Mouse (Mus musculus) heart, embryonic 14.5 days (tissue): ENCODE data around the gene Pbxip1. TPM values are rescaled to one million over a fixed set of nuclear protein-coding genes. Genes with fewer than 3 reads are reported as not detected.

Experiments used
- ATAC-seq: fragments of 200-750 bp; cut with Nextera tagmentation; 2 replicates; pipeline ENCODE4 v1.8.0; 2017; ENCODE audit warnings: low read depth, moderate TSS enrichment; ENCODE audit not compliant: insufficient number of reproducible peaks, insufficient read depth, low FRiP score
- H3K27ac ChIP-seq, 2 experiments: fragments of 200-500 bp in 1 of 2; fragments of 300-500 bp in 1 of 2; sonication (generic) in 1 of 2; replicated peaks in 1 of 2; 2 replicates each; pipeline ENCODE4 v1.5.1; 2012 to 2014; ENCODE audit warnings: low read depth in 2 of 2, low read length in 2 of 2, control low read depth in 1 of 2, mild to moderate bottlenecking in 1 of 2, mixed read lengths in 1 of 2; ENCODE audit not compliant: control insufficient read depth in 1 of 2, insufficient read depth in 1 of 2
- H3K27me3 ChIP-seq: fragments of 300-500 bp; sonication (generic); 2 replicates; pipeline ENCODE4 v1.6.1; 2014; ENCODE audit warnings: mild to moderate bottlenecking, low read length, control low read depth; ENCODE audit not compliant: control insufficient read depth, insufficient read depth
- H3K36me3 ChIP-seq: fragments of 300-500 bp; sonication (generic); 2 replicates; pipeline ENCODE4 v1.6.1; 2014; ENCODE audit warnings: mild to moderate bottlenecking, control low read depth, low read length, mixed read lengths; ENCODE audit not compliant: control insufficient read depth, insufficient read depth
- H3K4me1 ChIP-seq, 2 experiments: fragments of 200-500 bp in 1 of 2; fragments of 300-500 bp in 1 of 2; sonication (generic) in 1 of 2; 2 replicates each; pipeline ENCODE4 v1.6.1; 2012 to 2014; ENCODE audit warnings: low read length in 2 of 2, control low read depth in 1 of 2, mixed read lengths in 1 of 2; ENCODE audit not compliant: control insufficient read depth in 2 of 2, insufficient read depth in 2 of 2
- H3K4me2 ChIP-seq: fragments of 300-500 bp; sonication (generic); 2 replicates; pipeline ENCODE4 v1.6.1; 2014; ENCODE audit warnings: mild to moderate bottlenecking, low read length
- H3K4me3 ChIP-seq, 2 experiments: fragments of 200-500 bp in 1 of 2; fragments of 300-500 bp in 1 of 2; sonication (generic) in 1 of 2; 2 replicates each; pipeline ENCODE4 v1.5.1; 2012 to 2014; ENCODE audit warnings: low read length in 2 of 2, mild to moderate bottlenecking in 2 of 2, control low read depth in 1 of 2, low read depth in 1 of 2, moderate library complexity in 1 of 2; ENCODE audit not compliant: control insufficient read depth in 1 of 2, insufficient read depth in 1 of 2
- H3K9ac ChIP-seq: fragments of 300-500 bp; sonication (generic); 2 replicates; pipeline ENCODE4 v1.6.1; 2014; ENCODE audit warnings: mild to moderate bottlenecking, low read length
- H3K9me3 ChIP-seq: fragments of 300-500 bp; sonication (generic); 2 replicates; pipeline ENCODE4 v1.6.1; 2016; ENCODE audit warnings: low read length, control low read depth; ENCODE audit not compliant: control insufficient read depth
- WGBS: fragments of 180-500 bp; shearing (Covaris S2); extraction: QIAGEN DNeasy Blood & Tissue Kit; methylation state at CpG from one replicate; pipeline ENCODE4 v1.1.7; 2014; 5-methylcytosine and 5-hydroxymethylcytosine counted together
- polyA plus RNA-seq: library from polyadenylated mRNA; unstranded; fragments of >200 nt; fragmentation: Nextera tagmentation; extraction: Ambion mirVana; gene quantifications from 2 replicates; pipeline ENCODE4 v1.2.1, GENCODE M21; 2014

Pbxip1 gene
- polyA plus RNA-seq, 1 experiment from 2014 or later, result 37.3 TPM

GRCm38 (mm10) chr3:89456726-89457665, 20.5 kb downstream of the Pbxip1 start:
- no peaks in the 10 kb centered on the region for H3K9me3 ChIP-seq
- H3K4me1 ChIP-seq, result peaks cover 5 to 22% of the 10 kb centered on the region in 2 experiments; a peak in 3 of 4 replicates
- H3K36me3 ChIP-seq, result 0 out of 2 replicates have a peak, but pooled peaks cover 2% of the 10 kb centered on the region
- no peak overlapping the region for H3K27ac ChIP-seq
- no peak overlapping the region for H3K4me3 ChIP-seq
- no peak; the same call in 1 of the 2 replicates for ATAC-seq
- WGBS, result 41% methylated on average over 10 of the region's 10 CpGs
- no peak overlapping the region for H3K4me2 ChIP-seq
- no peaks in the 10 kb centered on the region for H3K27me3 ChIP-seq
- H3K9ac ChIP-seq, result no peak overlapping the region

- H3K9ac ChIP-seq, result no peak overlapping the region; the same call in 1 of the 2 replicates
- WGBS, result 45% methylated on average over 13 of the region's 13 CpGs
Observed at GRCm38 (mm10) chr3:89458372-89458964, 22.0 kb downstream of the Pbxip1 start.

GRCm38 (mm10) chr3:89458965-89459807, 22.7 kb downstream of the Pbxip1 start:
- H3K4me1 ChIP-seq, result peaks cover 5 to 22% of the 10 kb centered on the region in 2 experiments; a peak in 3 of 4 replicates
- H3K27me3 ChIP-seq, result no peaks in the 10 kb centered on the region
- H3K4me3 ChIP-seq, result peak overlapping the region; percentile 64 to 78
- H3K4me2 ChIP-seq, result peak overlapping the region; percentile 64
- peak overlapping the region; percentile 81 for H3K9ac ChIP-seq
- H3K36me3 ChIP-seq, result 0 out of 2 replicates have a peak, but pooled peaks cover 5% of the 10 kb centered on the region
- WGBS, result under 1% methylated on average over 36 of the region's 36 CpGs
- peak; percentile 83 for ATAC-seq
- no peaks in the 10 kb centered on the region for H3K9me3 ChIP-seq
- peak overlapping the region; percentile 86 to 87 for H3K27ac ChIP-seq

More at GRCm38 (mm10) chr3:89458372-89458964, 22.0 kb downstream of the Pbxip1 start:
- H3K27ac ChIP-seq, result peak overlapping the region; percentile 12 to 86; a peak in 3 of 4 replicates
- no peaks in the 10 kb centered on the region for H3K9me3 ChIP-seq
- 0 out of 2 replicates have a peak, but pooled peaks cover 3% of the 10 kb centered on the region for H3K36me3 ChIP-seq
- H3K27me3 ChIP-seq, result no peaks in the 10 kb centered on the region
- peak overlapping the region; percentile 64 for H3K4me2 ChIP-seq
- ATAC-seq, result no peak
- peak overlapping the region in 1 of 2 experiments; percentile 64; a peak in 2 of 4 replicates for H3K4me3 ChIP-seq
- peaks cover 5 to 22% of the 10 kb centered on the region in 2 experiments; a peak in 3 of 4 replicates for H3K4me1 ChIP-seq

- no peak overlapping the region for H3K9ac ChIP-seq
- no peak for ATAC-seq
- no peak overlapping the region for H3K27ac ChIP-seq
- peaks cover 25% of the 10 kb centered on the region for H3K36me3 ChIP-seq
- no peaks in the 10 kb centered on the region for H3K27me3 ChIP-seq
- no peaks in the 10 kb centered on the region for H3K4me1 ChIP-seq
- H3K4me3 ChIP-seq, result no peak overlapping the region
- no peak overlapping the region for H3K4me2 ChIP-seq
- no peaks in the 10 kb centered on the region for H3K9me3 ChIP-seq
- 39% methylated on average over 4 of the region's 4 CpGs for WGBS
Observed at GRCm38 (mm10) chr3:89468268-89468667, 31.8 kb downstream of the Pbxip1 start.

GRCm38 (mm10) chr3:89472280-89472679, 35.8 kb downstream of the Pbxip1 start:
- Histone ChIP-seq H3K27me3 (no peaks in the 10 kb centered on the region), H3K27ac (no peak overlapping the region), H3K4me3 (no peak overlapping the region), H3K36me3 (peaks cover 18% of the 10 kb centered on the region), H3K4me2 (no peak overlapping the region), H3K9ac (no peak overlapping the region), H3K4me1 (no peaks in the 10 kb centered on the region), H3K9me3 (no peaks in the 10 kb centered on the region)
- 72% methylated on average over 7 of the region's 7 CpGs for WGBS
- ATAC-seq, result no peak

- WGBS, result 68% methylated on average over 6 of the region's 6 CpGs
Observed at GRCm38 (mm10) chr3:89473838-89474237, 37.3 kb downstream of the Pbxip1 start.

GRCm38 (mm10) chr3:89479055-89479454, 42.5 kb downstream of the Pbxip1 start:
- ATAC-seq, result no peak
- Histone ChIP-seq H3K9me3 (no peaks in the 10 kb centered on the region), H3K4me3 (no peak overlapping the region), H3K27ac (no peak overlapping the region), H3K27me3 (no peaks in the 10 kb centered on the region), H3K4me2 (no peak overlapping the region), H3K9ac (no peak overlapping the region), H3K36me3 (no peaks in the 10 kb centered on the region), H3K4me1 (no peaks in the 10 kb centered on the region; a peak in 1 of 4 replicates)
- 75% methylated on average over 6 of the region's 6 CpGs for WGBS

More at GRCm38 (mm10) chr3:89473838-89474237, 37.3 kb downstream of the Pbxip1 start:
- ATAC-seq, result no peak
- Histone ChIP-seq H3K4me1 (no peaks in the 10 kb centered on the region; a peak in 1 of 4 replicates), H3K9ac (no peak overlapping the region), H3K27me3 (no peaks in the 10 kb centered on the region), H3K4me3 (no peak overlapping the region), H3K27ac (no peak overlapping the region), H3K4me2 (no peak overlapping the region), H3K9me3 (no peaks in the 10 kb centered on the region), H3K36me3 (peaks cover 3% of the 10 kb centered on the region; the same call in 1 of the 2 replicates)
